Mouse (Mus musculus) C2C12 (cell line): ENCODE results near the gene Rbms3.

Experiments used
- CTCF ChIP-seq: IDR thresholded peaks from one replicate; pipeline ENCODE4 v1.5.1; 2011; ENCODE audit not compliant: control insufficient read depth, insufficient read depth, insufficient read length
- MYOG ChIP-seq: IDR thresholded peaks from one replicate; pipeline ENCODE4 v1.6.1; 2011; ENCODE audit not compliant: control insufficient read depth, insufficient read length; ENCODE audit errors: extremely low read depth
- USF1 ChIP-seq: IDR thresholded peaks from one replicate; pipeline ENCODE4 v1.6.1; 2011; ENCODE audit warnings: low read depth, mild to moderate bottlenecking, control low read depth, moderate library complexity

DNA sequence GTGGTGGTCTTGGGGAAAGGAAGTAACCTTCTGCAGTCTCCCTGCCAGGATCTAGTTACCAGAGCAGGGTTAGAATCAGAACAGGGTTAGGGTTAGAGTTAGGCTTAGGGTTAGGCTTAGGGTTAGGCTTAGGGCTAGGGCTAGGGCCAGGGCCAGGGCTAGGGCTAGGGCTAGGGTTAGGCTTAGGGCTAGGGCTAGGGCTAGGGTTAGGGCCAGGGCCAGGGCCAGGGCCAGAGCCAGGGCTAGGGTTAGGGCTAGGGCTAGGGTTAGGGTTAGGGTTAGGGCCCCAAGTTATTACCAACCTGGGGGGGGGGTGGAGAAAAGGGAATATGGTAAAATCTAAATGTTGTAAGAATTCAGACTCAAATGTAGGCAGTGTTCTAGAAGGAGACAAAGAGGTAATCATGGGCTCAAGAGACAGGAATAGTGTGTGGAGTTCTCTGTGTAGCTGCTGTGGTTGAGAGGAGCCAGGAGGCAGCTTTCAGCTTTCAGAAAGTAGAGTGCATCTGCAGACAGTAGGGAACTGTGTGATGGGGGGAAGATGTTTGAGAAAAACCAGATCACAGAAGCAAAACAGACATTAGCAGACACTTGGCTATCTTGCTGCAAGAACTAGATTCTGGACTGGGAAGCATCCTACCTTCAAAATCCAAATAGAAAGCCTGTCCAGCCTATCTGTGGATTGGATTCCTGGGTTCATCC lies 588.3 kb downstream of the Rbms3 start:
- TF ChIP-seq CTCF (no peak), USF1 (no peak), MYOG (no peak)
